Mouse (Mus musculus) ovary, adult 18-20 months (tissue): Measurements from ENCODE around the gene Fam81a.

Source experiments
- DNase-seq: peaks from one replicate; pipeline ENCODE4 v3.0.0; 2022; ENCODE audit warnings: low spot score, mixed read lengths

Fam81a gene

DNA sequence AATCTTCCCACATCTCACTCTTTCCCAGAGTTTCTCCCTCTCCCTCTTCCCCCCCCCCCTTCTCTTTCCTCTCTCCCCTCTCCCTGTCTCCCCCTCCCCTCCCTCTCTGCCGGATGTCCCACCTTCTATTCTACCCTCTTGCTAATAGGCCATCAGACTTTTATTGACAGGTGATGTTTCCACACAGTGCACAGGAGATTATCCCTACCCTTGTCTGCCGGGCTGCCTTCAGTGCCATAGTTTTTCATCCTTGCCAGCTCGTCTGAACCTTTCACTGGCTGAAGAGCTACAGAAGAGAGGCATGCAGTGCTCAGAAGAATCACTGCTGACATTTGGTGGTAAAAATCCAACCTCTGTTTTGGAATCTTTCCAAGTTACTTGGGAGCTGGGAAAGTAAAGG is 88.9 kb downstream of the Fam81a start:
- DNase-seq: no peak

DNA sequence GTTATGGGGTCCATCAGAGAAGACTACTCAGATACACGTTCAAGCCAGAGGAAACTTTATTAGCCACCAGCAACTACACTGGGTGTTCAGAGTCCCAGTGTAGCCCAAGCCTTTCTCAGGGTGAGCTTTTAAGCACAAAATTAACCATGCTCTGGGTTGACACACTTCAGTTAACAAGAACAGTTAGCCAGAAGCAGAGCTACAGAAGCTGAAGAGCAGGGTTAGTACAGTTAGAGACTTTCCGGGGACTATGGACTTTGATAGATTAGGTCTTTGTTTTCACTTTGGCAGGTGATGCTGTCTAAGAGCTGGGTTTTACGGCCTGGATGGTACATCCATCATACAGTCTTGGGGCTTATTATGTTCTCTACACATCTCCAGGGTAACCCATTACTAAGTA is 89.6 kb downstream of the Fam81a start:
- no peak for DNase-seq

DNA sequence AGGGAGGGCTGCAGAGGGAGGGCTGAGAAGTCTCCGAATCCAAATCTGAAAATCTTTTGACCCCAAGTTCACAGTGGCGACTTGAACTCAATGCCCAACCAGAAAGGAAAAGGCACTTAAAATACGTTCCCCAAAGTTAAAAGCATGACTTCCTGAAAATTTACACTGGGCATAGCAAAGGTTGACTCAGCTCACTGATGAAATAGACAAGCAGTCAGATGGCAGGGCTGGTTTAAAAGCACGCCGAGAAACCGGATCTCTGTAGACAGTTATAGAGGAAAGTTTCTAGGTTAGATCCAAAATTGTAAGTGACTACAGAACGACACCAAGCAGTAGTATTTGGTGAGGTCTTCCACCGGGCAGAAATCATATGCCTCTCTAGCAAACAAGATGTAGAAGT is 92.5 kb downstream of the Fam81a start:
- no peak for DNase-seq

DNA sequence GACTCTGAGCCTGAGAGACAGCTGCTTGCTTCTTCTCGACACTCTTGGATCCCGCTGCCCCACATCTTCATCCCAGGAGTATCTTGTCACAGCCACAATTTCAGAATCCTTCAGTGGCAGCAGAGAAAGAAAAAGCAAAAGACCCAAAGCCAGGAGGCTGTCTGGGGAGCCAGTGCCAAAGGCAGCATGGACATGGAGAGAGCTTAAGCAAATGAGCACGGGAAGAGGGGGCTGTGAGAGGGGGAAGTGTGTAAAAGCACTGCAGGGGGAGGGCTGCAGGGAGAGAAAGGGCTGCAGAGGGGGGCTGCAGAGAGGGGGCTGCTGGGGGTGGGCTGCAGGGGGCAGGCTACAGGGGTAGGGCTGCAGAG is 93.0 kb downstream of the Fam81a start:
- DNase-seq: no peak

DNA sequence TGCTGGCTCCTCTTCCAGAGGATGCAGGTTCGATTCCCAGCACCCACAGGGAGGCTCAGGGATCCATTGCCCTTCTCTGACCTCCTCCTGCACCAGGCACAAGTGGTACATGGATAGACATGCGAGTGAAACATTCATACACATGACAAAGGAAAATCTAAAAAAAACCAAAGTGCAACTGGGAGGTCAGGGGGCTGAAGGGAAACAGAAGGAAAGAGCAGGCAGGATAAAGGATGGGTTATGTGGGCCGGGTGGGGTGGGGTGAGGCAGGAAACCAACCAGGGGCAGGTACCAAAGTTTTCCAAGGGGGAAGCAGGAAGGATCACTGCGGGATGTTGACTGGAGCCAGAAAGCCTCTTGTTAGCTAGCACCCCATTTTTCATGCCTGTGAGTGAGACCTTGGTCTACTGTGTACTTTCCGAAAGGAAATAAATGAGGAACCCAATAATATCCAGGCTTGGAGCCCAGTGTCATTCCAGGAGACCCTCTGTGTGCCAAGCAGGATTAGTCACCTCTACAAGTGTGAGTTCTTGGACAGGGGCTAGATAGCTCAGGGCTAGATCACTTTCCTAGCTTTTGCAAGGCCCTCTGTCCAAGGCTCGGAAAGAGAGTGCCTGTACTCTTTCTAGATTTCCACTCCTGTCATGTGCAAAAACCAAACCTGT is 93.5 kb downstream of the Fam81a start:
- DNase-seq: no peak

DNA sequence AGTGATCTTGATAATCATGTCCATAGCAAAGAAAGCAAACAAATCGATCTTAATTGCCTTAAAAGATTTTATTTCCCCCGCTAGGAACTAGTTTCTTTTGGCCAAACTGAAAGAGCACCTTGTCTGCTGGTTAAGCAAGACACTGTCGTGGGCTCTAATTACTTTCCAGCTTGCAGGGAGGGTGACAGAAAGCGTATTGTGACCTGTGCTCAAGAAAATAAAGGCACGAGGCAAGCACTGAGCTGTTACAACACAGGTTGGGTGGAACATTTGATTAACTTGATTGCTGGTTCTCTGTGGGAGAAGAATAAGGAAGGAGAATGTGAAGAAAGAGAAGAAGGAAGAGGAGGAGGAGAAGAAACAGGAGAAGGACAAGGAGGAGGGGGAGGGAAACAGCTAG is 94.1 kb downstream of the Fam81a start:
- no peak for DNase-seq

DNA sequence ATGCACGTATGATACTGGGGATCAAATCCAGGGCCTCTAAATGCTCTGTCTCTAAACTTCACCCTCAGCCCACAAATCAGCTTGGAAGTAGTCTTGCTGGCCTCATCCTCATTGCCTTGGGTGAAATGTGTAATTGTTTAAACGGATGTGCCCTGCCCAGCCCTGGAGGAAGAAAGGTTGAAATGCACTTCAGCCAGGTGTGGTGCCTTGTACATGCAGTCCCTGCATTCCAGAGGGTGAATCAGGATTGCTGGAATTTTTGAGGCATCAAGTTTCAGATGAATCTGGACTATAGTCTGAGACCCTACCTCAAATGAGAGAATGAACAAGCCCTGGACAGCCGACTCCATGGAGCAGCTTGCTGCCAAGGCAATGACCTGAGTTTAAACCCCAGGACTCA is 94.5 kb downstream of the Fam81a start:
- DNase-seq: no peak

DNA sequence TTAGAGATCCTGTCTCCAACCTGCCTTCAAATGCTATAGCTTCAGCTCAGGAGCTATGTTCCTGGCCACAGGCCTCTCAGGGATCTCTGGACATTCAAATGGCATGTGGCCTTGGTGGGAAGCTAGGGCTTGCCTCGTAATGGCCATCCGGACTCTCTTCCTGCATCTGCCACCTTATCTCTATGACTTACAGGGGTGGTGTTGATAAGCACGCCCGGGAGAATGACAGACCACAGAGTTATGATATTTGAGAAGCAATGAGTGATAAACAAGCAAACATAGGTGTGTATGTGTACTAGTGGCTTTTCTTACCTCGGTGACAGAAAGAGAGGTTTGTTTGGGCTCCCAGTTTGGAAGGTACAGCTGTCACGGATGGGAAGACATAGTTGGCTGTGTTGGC is 96.1 kb downstream of the Fam81a start:
- no peak for DNase-seq

DNA sequence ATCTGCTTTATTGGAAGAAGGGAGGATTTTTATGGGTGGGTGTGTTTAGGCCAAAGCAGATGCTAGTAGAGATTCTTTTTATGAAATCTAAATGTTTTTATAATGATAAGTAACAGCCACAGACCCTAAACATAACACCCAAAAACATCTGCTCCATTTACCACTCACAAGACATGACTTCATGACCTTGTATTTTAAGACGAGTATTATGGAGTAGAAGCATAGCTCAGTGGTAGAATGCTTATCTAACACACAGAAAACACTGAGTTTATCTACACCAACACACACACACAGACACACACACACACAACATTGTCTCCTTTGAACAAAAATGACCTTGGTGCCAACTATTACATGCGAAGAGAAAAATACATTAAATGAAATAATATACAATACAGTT is 97.5 kb downstream of the Fam81a start:
- DNase-seq: no peak

DNA sequence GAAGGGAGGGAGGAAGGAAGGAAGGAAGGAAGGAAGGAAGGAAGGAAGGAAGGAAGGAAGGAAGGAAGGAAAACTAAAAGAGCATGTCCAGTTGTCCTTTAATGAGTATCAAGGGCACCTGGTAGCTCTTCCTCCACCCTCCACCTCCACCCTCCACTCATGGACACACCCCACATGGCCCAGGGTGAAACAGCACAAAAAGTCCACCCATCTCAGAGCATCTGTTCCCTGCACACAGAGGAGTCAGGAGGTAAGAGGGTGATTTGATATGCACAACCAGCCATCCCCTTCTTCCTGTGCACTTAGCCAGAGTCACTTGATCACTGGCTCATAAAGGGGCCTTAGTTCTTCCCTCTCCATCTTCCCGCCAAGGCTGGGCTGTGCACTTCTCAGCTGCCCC is 99.4 kb downstream of the Fam81a start:
- no peak for DNase-seq

DNA sequence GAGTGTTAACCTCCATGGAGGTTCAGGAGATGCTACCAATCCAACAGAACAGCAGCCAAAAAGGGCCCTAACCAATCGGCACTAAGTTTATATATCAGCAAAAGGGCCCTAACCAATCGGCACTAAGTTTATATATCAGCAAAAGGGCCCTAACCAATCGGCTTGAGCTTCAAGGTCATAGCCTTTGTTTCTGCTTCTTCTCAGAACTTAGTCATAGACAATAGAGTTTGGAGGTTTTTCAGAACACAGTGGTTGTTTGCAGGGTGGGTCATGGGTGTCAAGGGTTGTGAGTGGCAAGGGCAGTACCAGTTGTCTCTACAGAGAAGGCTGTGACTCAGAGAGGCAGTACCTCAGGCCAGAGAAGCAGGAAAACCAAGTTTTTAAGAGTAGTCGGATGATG is 100.2 kb downstream of the Fam81a start:
- DNase-seq: no peak

DNA sequence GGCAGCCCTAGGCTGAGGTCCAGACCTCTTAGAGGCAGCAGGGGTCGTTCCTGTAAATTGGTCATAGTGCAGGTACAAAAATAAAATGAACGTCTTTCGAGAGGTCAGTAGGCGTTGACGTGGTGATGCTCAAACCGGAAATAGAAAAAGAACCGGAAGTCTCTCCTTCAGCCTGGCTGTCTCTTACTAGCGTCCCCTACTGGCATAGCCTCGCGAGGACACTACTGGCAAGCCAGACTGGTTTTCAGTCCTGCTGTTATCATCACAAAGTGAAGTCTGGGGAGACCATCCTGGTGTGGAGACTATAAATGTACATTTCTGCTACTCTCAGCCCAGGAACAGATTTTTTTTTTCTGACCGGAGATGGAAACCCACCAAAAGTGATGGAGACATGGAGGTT is 101.8 kb downstream of the Fam81a start:
- DNase-seq: no peak

DNA sequence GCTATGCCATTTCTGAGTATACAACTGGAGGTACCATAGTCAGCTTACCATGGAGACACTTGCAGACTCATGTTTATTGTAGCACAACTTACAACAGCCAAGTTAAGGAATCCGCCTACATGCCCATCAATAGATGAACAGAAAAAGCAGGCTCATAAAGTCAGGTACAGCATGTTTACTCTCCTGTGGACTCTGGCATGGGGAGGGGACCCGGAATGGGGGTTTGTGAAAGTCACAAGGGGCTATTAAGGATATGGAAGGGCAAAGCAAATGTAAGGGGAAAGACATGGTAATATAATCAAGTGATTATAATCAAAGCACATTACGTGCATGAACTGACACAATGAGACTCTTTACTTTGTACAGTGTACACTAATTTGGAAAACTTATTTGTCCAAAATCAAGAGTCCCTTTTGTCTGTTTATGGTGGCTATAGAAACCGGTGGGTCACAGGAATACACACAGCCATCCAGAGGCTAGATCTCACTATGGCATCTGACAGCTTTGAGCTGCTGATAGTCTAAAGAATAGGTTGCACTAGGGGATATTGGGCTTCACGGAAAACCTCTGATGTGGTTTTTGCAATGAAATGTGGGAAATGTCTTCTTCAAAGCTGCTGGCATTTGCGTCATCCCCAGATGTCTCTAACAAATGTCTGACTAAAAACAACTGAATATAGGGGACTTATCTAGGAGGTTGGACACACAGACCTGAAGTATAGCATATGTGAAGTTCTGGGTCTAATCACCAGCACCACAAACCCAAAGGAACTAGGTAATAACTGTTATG is 102.6 kb downstream of the Fam81a start:
- DNase-seq: no peak
